Mouse (Mus musculus): ENCODE results near the gene Cd83.

Cd83 gene

DNA sequence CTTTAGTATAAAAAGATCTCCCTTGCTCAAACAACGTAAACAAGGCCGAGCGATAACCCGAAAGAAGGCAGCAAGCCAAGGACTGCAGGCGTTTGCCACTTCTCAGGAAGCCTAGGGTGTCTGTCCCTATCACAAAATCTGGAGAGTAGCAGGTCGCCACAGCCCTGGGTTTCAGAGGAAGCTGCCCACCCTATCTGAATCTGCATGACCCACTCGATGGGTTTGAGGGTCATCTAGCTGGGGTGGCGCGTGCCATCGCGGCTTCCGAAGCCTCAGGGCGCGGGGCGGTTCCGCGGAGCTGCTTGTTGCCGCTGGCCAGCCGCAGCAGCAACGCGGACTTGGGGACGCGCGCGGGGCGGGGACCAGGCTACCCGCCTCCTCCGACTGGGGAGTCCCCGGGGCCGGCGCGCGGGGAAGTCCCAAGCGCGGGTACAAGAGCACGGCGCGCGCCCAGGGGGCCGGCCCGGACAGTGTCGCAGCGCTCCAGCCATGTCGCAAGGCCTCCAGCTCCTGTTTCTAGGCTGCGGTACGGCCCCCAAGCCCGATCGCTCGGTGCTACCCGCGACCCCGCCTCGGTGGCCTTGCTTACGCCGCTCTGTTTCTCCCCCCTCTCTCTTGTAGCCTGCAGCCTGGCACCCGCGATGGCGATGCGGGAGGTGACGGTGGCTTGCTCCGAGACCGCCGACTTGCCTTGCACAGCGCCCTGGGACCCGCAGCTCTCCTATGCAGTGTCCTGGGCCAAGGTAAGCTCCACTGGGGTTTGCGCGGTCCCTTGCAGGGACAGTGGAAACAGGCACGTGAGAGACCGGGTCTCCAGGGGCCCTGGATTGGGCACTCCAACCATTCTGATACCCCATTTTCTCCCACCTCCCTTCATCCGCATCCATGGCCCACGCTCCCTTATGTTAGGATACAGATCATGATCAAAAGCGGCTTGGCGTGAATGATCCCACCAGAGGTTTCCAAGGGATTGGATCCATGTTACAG, at the start of gene Cd83:
TSS of gene Cd83 (plus strand) at position 51 of the 987 bp plus-strand sequence.
- peak; percentile 53 to 65 for DNase-seq (ENCODE audit: low spot score in 2 of 2)

DNA sequence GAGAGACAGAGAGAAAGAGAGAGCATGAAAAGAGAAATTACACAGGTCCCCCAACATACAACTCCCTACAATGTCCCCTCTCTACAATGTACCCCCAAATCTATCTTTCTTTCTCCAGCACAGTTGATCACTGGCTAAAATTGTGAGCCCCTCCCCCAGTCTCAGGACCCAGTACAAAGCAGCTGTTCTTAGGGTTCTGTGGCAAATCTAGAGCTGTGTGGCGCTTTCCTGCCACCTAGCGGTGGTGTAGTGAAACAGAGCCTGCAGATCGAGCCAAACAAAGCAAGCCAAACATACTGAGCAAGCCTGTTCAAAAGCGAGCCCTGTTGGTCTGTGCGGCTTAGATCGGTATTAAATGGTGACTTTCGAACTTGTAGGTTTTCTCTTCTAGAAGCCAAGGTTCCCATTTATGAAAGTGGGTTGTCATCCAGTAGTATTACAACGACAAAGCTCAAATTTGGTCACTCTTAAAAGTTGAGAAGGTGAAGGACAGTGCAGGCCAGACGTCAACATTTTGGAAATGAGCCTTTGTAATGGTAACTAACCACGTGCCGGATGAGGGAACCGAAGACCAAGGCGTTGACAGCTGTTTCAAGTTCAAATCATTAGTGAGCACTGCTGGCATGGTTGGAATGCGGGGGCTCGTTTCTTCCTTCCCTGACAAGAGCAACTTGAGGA, 44.8 kb upstream of the Cd83 start:
- DNase-seq (ENCODE audit: low spot score in 2 of 2) = peak; percentile 16 to 56

GRCm38 (mm10) chr13:43740276-43740608, 44.3 kb upstream of the Cd83 start:
- DNase-seq (ENCODE audit: low spot score in 2 of 2) = no peak

DNA sequence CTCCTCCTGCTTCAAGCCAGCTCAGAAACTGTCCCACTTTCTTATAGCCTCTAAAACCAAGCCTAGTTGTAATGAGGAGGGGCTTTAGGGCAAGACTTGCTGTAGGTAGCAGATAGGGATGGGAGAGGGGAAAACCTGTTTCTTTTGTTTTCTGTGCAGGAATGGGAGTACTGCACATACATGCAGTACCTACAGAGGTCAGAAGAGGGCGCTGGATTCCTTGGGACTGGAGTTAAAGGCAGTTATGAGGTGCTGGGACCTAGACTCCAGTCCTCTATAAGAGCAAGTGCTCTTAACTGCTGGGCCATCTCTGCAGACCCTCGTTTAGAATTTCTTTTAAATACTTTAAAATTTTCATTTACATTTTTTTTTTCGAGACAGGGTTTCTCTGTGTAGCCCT, 41.9 kb upstream of the Cd83 start:
- no peak for DNase-seq (ENCODE audit: low spot score in 2 of 2)

DNA sequence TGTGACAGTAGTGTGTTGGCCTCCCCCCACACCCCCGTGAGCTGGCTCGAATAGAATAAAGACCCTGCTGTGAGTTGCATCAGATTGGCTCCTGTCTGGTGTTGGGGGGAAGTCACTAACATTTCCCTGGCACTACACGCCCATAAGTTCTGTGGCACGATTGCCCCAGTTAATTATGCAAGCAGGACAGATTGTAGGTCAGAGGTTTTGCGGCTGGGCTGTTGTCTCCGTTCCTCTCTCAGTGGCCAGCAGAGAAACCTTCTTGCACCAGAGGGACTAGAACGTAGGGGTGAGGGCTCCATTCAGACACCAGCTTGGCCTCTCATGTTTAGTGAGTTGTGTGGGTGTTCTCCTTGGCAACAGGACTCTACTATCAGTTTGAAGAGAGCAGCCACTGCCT, 40.3 kb upstream of the Cd83 start:
- DNase-seq (ENCODE audit: low spot score in 2 of 2) = no peak

- no peak for DNase-seq (ENCODE audit: low spot score in 2 of 2)
These were observed 34.3 kb upstream of the Cd83 start for GRCm38 (mm10) chr13:43750301-43750700.

- DNase-seq (ENCODE audit: low spot score in 2 of 2) = no peak
These were observed 33.6 kb upstream of the Cd83 start for GRCm38 (mm10) chr13:43750966-43751365.

DNA sequence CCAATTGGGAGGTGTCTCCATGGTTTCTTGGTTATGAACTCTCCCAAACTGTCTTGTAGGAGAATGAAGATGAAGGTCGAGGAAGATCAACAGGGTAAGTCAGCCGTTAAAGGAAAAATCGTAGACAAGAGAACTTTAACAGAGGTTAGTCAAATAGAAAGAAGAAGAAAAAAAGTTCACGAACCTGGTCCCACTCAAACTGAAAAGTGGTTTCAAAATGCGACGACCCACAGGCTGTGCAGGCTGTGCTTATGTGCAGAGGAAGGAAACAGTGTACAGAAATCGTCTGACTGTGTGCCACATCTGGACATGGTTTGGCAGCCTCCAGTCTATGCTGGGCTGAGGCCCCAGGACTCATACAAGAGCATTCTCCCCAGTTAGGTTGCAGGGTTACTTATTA, 32.2 kb upstream of the Cd83 start:
- DNase-seq (ENCODE audit: low spot score in 2 of 2) = no peak

DNA sequence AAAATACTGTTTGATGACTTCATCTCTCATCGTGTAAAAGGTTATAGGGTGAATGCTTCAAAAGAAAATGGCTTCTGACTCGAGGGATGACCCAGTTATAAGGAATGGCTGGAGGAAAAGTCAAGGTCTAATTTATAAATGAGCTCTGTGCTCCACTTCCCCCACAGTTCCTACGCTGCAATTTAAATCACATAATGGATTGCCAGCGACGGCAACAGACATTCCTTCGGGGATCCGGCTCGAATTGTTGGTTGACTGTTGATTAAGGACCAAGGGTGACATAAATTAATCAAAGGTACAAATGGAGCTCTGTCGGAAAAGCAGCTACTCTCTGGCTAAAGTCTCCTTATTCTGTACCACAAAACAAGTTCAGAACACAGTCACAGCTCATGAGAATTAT, 30.9 kb upstream of the Cd83 start:
- no peak for DNase-seq (ENCODE audit: low spot score in 2 of 2)

DNA sequence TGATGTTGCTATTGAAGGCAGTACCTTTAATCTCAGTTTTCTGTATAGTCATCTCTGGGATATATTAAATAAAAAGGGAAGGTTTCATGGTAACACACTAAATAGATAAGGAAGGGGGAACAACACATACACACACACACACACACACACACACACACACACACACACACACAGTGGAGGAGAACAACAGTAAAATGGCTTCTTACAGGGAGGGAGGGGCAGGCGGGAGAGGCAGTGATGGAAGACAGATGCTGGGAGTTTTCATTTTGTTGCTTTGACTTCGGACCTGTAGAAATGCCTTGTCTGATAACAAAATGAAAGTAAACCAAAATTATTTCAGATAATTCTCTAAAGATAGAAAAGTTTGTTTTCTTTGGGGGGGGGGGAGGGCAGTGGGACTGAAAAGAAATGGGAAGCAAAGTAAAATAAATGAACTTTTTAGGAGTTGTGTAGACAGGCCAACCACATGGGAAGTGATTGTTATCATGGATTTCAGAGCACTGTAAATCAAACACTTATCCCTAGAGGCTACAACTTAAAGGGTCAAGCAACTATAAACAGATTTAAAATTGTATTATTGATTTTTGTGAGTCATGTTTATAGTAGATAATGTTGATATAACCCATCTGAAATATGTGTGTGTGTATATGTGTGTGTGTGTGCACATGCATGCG, 30.0 kb upstream of the Cd83 start:
- no peak for DNase-seq (ENCODE audit: low spot score in 2 of 2)

- DNase-seq (ENCODE audit: low spot score in 2 of 2) = no peak
These were observed 29.0 kb upstream of the Cd83 start for GRCm38 (mm10) chr13:43755573-43755972.

GRCm38 (mm10) chr13:43761156-43761855, 23.3 kb upstream of the Cd83 start:
- DNase-seq (ENCODE audit: low spot score in 2 of 2) = no peak

- no peak for DNase-seq (ENCODE audit: low spot score in 2 of 2)
These were observed 21.7 kb upstream of the Cd83 start for GRCm38 (mm10) chr13:43762901-43763300.

GRCm38 (mm10) chr13:43763301-43763994, 21.1 kb upstream of the Cd83 start:
- no peak for DNase-seq (ENCODE audit: low spot score in 2 of 2)

DNA sequence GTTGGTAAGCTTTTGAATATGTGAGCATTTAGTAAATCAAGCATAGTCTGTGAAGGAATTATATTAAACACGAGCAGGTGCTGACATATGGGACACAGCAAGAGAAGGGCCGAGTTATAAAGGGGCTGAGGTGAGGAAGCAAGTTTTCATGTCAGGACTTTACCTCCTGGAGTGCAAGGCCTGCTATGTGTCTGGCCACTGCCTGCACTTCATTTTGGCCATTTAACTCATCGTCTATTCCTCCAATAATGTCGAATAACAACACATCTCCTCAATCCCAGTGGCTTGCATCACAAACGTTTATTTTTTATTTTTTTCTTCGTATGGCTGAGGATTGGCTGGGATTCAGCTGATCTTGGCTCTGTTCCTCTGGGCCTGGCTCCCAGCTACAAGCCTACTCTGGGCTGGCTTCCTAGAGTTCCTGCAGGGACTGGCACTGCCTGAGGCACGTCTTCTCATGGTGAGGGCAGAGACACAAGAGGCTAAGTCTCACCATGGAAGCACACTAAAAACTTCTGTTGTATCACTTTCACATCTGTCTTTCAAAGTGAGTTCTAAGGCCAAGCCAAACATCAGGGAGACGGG, 20.5 kb upstream of the Cd83 start:
- no peak for DNase-seq (ENCODE audit: low spot score in 2 of 2)

DNA sequence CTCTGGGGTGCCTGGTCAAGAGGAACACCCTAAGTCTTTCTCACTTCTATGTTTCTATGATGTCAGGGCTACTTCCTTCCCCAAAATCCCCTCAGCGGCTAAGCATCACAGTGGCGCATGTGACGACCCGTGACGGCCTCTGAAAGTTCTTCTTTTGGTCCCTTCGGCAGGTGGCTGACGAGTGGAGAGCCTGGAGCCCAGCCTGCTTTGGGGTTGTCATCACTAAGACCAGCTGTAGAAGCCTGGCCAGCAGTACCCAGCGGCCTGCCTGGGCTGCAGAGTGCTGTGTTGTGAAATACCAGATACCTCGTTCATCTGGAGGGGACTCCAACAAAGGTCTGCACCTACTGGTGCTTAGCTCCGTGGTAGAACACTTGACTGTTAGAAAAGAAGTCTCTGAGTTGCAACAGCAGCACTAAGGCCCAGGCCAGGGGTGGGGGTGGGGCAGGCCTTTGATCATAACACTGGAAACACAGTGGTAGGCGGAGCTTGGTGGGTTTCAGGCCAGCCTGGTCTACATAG, 19.2 kb upstream of the Cd83 start:
- peak; percentile 41 to 62 for DNase-seq (ENCODE audit: low spot score in 2 of 2)

DNA sequence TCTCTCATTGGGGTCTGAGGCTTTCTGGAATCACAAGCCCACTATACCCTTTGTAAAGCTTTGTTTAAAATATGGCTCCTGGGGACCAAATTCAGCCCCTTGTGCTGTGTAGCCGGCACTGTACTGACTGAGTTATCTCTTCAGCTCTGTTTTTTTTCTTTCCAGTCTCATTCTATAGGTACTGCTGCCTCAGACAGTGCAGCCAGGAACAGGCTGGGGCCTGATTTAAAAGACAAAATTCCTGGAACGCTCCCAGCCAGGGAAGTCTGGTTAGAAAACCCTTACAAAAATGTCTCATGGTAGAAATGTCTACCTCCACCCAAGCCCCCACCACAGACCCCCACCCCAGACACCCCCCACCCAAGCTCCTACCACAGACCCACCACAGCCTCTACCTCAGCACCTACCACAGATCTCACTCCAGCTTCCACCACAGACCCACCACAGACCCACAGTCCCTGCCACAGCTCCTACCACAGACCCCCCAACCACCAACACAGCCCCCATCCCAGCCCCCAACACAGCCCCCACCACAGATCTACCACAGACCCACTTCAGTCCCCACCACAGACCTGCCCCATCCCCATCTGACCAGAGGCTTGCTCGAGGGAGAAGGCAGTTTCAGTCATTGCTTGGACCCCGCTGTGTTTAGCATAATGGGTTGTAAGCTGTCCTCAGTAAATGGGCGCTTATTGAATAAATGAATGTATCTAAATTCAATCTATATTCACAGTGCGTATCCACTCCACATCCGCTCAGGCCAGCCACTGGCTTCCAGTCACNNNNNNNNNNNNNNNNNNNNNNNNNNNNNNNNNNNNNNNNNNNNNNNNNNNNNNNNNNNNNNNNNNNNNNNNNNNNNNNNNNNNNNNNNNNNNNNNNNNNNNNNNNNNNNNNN, 17.5 kb upstream of the Cd83 start:
- DNase-seq (ENCODE audit: low spot score in 2 of 2) = no peak

- DNase-seq (ENCODE audit: low spot score in 2 of 2) = no peak
These were observed 11.6 kb upstream of the Cd83 start for GRCm38 (mm10) chr13:43773020-43773419.

GRCm38 (mm10) chr13:43773965-43774566, 10.5 kb upstream of the Cd83 start:
- no peak for DNase-seq (ENCODE audit: low spot score in 2 of 2)
